Mouse (Mus musculus) midbrain, postnatal 0 days (tissue): ENCODE results near the gene Hist1h2bb. TPM values are rescaled to one million over a fixed set of nuclear protein-coding genes. Genes with fewer than 3 reads are reported as not detected.
A peak's percentile ranks its signal among the peaks of the same experiment; 100 is the strongest.

Experiments used
- ATAC-seq: fragments of 200-750 bp; cut with Nextera tagmentation; 2 replicates; pipeline ENCODE4 v1.8.0; 2017; ENCODE audit warnings: moderate number of reproducible peaks, mild to moderate bottlenecking, moderate TSS enrichment, moderate library complexity; ENCODE audit not compliant: low FRiP score
- DNase-seq: peaks from one replicate; pipeline ENCODE4 v3.0.0-alpha.2; 2015; ENCODE audit warnings: low spot score
- H3K27ac ChIP-seq: fragments of 300-500 bp; sonication (generic); 2 replicates; pipeline ENCODE4 v1.5.1; 2014; ENCODE audit warnings: low read depth, mild to moderate bottlenecking, low read length, mixed read lengths
- H3K27me3 ChIP-seq: fragments of 300-500 bp; sonication (generic); 2 replicates; pipeline ENCODE4 v1.6.1; 2014; ENCODE audit warnings: low read length, control low read depth, mixed read lengths; ENCODE audit not compliant: insufficient read depth
- H3K36me3 ChIP-seq: fragments of 300-500 bp; sonication (generic); 2 replicates; pipeline ENCODE4 v1.6.1; 2014; ENCODE audit warnings: low read length, control low read depth, mixed read lengths; ENCODE audit not compliant: insufficient read depth
- H3K4me1 ChIP-seq: fragments of 300-500 bp; sonication (generic); 2 replicates; pipeline ENCODE4 v1.6.1; 2014; ENCODE audit warnings: mild to moderate bottlenecking, control low read depth, antibody characterized with exemption, low read length, mixed read lengths; ENCODE audit not compliant: insufficient read depth
- H3K4me2 ChIP-seq: fragments of 300-500 bp; sonication (generic); 2 replicates; pipeline ENCODE4 v1.6.1; 2014; ENCODE audit warnings: low read depth, mild to moderate bottlenecking, low read length, mixed read lengths; ENCODE audit not compliant: poor library complexity, severe bottlenecking
- H3K4me3 ChIP-seq: fragments of 300-500 bp; sonication (generic); 2 replicates; pipeline ENCODE4 v1.5.1; 2014; ENCODE audit warnings: low read depth, mild to moderate bottlenecking, low read length, moderate library complexity
- H3K9ac ChIP-seq: fragments of 300-500 bp; sonication (generic); replicated peaks from 2 replicates; pipeline ENCODE4 v1.6.1; 2014; ENCODE audit warnings: mild to moderate bottlenecking, low read length, moderate library complexity, mixed read lengths; ENCODE audit not compliant: poor library complexity, severe bottlenecking
- H3K9me3 ChIP-seq: fragments of 300-500 bp; sonication (generic); 2 replicates; pipeline ENCODE4 v1.6.1; 2016; ENCODE audit warnings: low read length, control low read depth
- CTCF ChIP-seq: IDR thresholded peaks from 2 replicates; pipeline ENCODE4 v1.5.1; 2016; ENCODE audit warnings: antibody characterized with exemption, mild to moderate bottlenecking
- WGBS: fragments of 180-500 bp; shearing (Covaris S2); extraction: QIAGEN DNeasy Blood & Tissue Kit; methylation state at CpG from one replicate; pipeline ENCODE4 v1.1.7; 2014; 5-methylcytosine and 5-hydroxymethylcytosine counted together
- polyA plus RNA-seq: library from polyadenylated mRNA; unstranded; fragments of >200 nt; fragmentation: Nextera tagmentation; extraction: Ambion mirVana; gene quantifications from 2 replicates; pipeline ENCODE4 v1.2.1, GENCODE M21; 2015
- total RNA-seq: library from RNA; depleted of rRNA; stranded (reverse); fragments of >200 nt; gene quantifications from 2 replicates; pipeline ENCODE4 v1.2.3, GENCODE M21; 2014

The Hist1h2bb gene
- total and polyA plus RNA-seq, 2 experiments from 2014 or later, result 821 TPM; not detected in 1

DNA sequence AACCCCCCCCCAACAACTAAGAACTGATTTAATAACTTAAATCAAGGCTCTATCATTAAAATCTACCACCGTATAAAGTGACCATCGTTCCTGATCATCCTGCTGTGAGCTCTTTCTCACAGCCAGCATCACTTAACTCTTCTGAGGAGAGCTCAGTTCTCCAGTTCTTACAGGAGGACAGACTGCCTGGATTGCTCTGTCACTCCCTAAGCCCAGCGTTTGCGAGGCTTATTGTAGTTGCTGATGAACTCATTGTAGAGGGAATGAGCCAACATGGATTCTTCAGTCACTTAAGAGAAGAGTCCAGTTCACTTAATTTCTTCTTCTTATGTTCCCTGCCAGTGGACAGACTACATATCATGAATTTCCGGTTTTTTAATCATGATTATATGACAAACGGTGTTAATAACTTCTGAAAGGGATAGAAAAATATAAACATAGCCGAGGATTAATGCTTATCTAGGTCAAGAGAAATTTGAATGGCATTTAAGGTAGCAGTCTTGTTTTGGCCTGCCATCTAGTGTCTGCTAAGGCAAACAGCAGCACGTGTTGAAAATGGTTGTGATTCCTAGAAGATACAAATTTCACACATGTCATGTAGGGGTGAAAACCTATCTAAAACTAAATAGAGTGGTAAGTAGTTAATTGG lies 14.3 kb upstream of the Hist1h2bb start:
- peak; percentile 69 for DNase-seq
- H3K9ac ChIP-seq, result no peak overlapping the region
- H3K36me3 ChIP-seq, result no peaks in the 10 kb centered on the region
- WGBS, result 21% methylated on average over 8 of the region's 8 CpGs
- 0 out of 2 replicates have a peak, but pooled peaks have one; percentile 66 for ATAC-seq
- H3K27ac ChIP-seq, result no peak overlapping the region
- H3K4me2 ChIP-seq, result no peak overlapping the region
- no peaks in the 10 kb centered on the region for H3K27me3 ChIP-seq
- no peak overlapping the region for H3K4me3 ChIP-seq
- H3K9me3 ChIP-seq, result no peaks in the 10 kb centered on the region
- no peaks in the 10 kb centered on the region for H3K4me1 ChIP-seq
- peak; percentile 91 for TF ChIP-seq CTCF

DNA sequence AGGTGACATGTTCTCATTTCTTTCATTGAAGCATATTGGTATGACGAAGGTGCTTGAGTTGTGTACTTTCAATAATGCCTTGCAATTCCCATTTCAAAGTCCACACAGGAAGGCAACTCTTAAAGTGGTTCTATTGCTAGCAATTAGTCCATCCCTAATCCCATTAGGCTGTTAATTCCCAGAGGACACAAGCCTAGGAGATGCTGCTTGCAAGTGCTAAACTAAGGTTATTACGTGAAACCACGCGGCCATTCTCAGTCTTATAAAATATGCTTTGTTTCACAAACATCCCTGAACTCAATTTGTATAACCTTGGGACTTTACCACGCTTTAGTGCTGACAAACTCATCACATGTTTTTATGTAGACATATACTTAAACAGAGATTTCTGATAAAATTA lies 9.4 kb upstream of the Hist1h2bb start:
- Histone ChIP-seq H3K4me2 (no peak overlapping the region), H3K27me3 (no peaks in the 10 kb centered on the region), H3K4me3 (no peak overlapping the region), H3K27ac (no peak overlapping the region), H3K36me3 (no peaks in the 10 kb centered on the region), H3K4me1 (no peaks in the 10 kb centered on the region), H3K9ac (no peak overlapping the region), H3K9me3 (no peaks in the 10 kb centered on the region)
- DNase-seq, result no peak
- TF ChIP-seq CTCF, result no peak
- 65% methylated on average over 5 of the region's 5 CpGs for WGBS
- ATAC-seq, result no peak

DNA sequence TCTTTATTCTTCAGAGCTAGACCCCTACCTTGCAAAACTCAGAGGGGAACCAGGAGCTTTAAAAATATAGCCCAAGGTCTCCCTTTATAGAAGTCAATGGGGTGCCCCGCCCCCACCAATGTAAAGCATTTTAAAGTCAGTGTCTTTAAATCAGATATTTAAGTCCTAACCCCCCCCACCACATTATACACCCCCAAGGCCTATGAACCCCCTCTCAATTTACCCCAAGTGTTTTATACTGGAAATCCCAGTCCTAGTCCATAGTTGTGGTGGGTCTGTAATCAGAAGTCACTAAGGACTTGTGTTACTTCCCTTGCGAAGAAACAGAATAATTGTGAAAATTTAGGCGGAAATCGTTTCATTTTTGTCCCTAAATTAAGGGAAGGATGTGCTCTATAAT lies 8.5 kb upstream of the Hist1h2bb start:
- no peak for TF ChIP-seq CTCF
- peak overlapping the region; percentile 55; the same call in 1 of the 2 replicates for H3K9ac ChIP-seq
- no peaks in the 10 kb centered on the region for H3K36me3 ChIP-seq
- H3K4me1 ChIP-seq, result no peaks in the 10 kb centered on the region
- no peaks in the 10 kb centered on the region for H3K27me3 ChIP-seq
- ATAC-seq, result no peak
- 24% methylated on average over 4 of the region's 4 CpGs for WGBS
- peak overlapping the region; percentile 56 for H3K4me3 ChIP-seq
- H3K4me2 ChIP-seq, result peak overlapping the region; percentile 99
- no peak for DNase-seq
- no peaks in the 10 kb centered on the region for H3K9me3 ChIP-seq
- peak overlapping the region; percentile 78 for H3K27ac ChIP-seq

DNA sequence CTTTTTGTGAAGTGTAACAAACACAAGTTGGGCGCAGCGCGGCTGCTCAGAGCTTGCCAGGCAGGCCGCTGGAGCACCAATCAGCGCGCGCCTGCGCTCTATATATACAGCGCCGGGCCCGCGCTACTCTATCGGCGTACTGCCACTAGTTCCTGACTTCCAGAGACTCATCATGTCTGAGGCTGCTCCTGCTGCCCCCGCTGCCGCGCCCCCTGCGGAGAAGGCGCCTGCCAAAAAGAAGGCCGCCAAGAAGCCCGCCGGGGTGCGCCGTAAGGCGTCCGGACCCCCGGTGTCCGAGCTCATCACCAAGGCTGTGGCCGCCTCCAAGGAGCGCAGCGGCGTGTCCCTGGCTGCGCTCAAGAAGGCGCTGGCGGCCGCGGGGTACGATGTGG lies 7.9 kb upstream of the Hist1h2bb start, which contains the start of gene Hist1h1c:
Hist1h1c (plus strand) TSS at position 132 of the 392 bp plus-strand sequence.
- H3K9ac ChIP-seq, result peak within 1 kb of the TSS; percentile 55
- H3K4me2 ChIP-seq, result peak within 1 kb of the TSS; percentile 99
- WGBS, result under 1% methylated on average over 30 of the region's 38 CpGs
- H3K4me1 ChIP-seq, result no peaks in the 10 kb centered on the region
- peak; percentile 94 for ATAC-seq
- no peaks in the 10 kb centered on the region for H3K27me3 ChIP-seq
- peak within 1 kb of the TSS; percentile 56 for H3K4me3 ChIP-seq
- no peaks in the 10 kb centered on the region for H3K36me3 ChIP-seq
- H3K27ac ChIP-seq, result peak within 1 kb of the TSS; percentile 78
- no peaks in the 10 kb centered on the region for H3K9me3 ChIP-seq
- no peak for TF ChIP-seq CTCF
- DNase-seq, result peak; percentile 93

DNA sequence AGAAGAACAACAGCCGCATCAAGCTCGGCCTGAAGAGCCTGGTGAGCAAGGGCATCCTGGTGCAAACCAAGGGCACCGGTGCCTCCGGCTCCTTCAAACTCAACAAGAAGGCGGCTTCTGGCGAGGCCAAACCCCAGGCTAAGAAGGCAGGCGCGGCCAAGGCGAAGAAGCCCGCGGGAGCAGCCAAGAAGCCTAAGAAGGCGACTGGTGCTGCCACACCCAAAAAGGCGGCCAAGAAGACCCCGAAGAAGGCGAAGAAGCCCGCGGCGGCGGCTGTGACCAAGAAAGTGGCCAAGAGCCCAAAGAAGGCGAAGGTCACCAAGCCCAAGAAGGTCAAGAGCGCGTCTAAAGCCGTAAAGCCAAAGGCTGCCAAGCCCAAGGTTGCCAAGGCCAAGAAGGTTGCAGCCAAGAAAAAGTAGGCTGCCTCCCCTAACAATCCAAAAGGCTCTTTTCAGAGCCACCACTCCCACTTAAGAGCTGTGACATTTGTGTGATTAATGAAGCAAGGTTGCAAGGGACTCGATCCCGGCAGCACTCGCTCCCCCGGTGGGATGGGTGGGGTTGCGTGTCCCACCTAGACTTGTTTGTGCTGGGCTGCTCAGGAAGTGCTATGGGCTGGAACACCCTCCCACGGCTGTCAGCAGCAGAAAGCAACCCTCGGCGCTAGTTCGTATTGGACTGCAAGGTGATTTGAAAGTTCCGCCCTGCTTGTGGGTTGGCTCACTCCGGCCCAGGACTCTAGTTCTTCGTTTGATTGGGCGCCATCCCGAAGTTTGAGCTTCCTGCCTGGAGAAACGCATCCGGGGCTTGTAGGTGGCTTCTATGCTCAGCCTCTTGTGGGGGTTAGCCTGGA lies 7.2 kb upstream of the Hist1h2bb start:
- Histone ChIP-seq H3K27ac (peak overlapping the region; percentile 78), H3K27me3 (no peaks in the 10 kb centered on the region), H3K4me1 (no peaks in the 10 kb centered on the region), H3K36me3 (no peaks in the 10 kb centered on the region), H3K4me2 (peak overlapping the region; percentile 99), H3K9me3 (no peaks in the 10 kb centered on the region), H3K4me3 (peak overlapping the region; percentile 56), H3K9ac (peak overlapping the region; percentile 55)
- ATAC-seq, result peak; percentile 89
- peak; percentile 97 for DNase-seq
- no peak for TF ChIP-seq CTCF
- 1% methylated on average over 39 of the region's 39 CpGs for WGBS

GRCm38 (mm10) chr13:23739922-23740252 lies 6.6 kb upstream of the Hist1h2bb start:
- peak overlapping the region; percentile 56 for H3K4me3 ChIP-seq
- peak overlapping the region; percentile 99 for H3K4me2 ChIP-seq
- TF ChIP-seq CTCF, result no peak
- WGBS, result 1% methylated on average over 14 of the region's 14 CpGs
- no peaks in the 10 kb centered on the region for H3K27me3 ChIP-seq
- no peaks in the 10 kb centered on the region for H3K9me3 ChIP-seq
- peak overlapping the region; percentile 44 for H3K27ac ChIP-seq
- H3K9ac ChIP-seq, result peak overlapping the region; percentile 55; the same call in 1 of the 2 replicates
- H3K36me3 ChIP-seq, result no peaks in the 10 kb centered on the region
- ATAC-seq, result no peak; the same call in 1 of the 2 replicates
- H3K4me1 ChIP-seq, result no peaks in the 10 kb centered on the region
- no peak for DNase-seq
